Mouse (Mus musculus): ENCODE data around the gene Nckap5. TPM values are rescaled to one million over a fixed set of nuclear protein-coding genes. Genes with fewer than 3 reads are reported as not detected.

The Nckap5 gene
- polyA plus RNA-seq, 1 experiment from 2014 or later = 12.3 TPM

DNA sequence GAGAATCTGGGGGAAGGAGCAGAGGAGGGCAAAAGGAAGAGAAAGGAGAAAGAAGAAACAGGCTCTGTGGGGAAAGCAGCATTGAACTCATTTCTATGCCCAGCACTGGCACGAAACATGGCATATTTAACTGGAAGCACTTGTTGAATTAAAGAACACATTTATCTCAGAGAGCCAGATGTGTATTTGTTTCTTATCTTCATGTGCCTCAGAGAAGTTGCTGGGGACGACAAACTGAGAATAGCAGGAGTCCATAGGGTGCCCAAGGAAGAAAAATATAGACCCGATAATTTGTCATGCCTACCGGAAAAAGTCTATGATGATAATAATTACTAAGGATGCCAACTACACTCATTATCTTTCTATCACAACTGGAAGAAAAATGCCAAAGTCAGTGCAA, 29.9 kb upstream of the Nckap5 start:
- Histone ChIP-seq H3K27ac (ENCODE audit: low read depth, low read length) (no peak overlapping the region), H3K4me2 (replicated peaks; ENCODE audit: low read depth) (no peak overlapping the region), H3K27me3 (replicated peaks; ENCODE audit: control insufficient read depth, insufficient read depth, low read length) (no peaks in the 10 kb centered on the region), H3K9ac (ENCODE audit: low read depth, low read length) (no peak overlapping the region), H3K36me3 (ENCODE audit: control insufficient read depth, insufficient read depth) (no peaks in the 10 kb centered on the region), H3K9me3 (ENCODE audit: control insufficient read depth) (no peaks in the 10 kb centered on the region), H3K4me3 (ENCODE audit: low read depth, low read length) (no peak overlapping the region), H3K4me1 (replicated peaks; ENCODE audit: control insufficient read depth, insufficient read depth, low read length) (no peaks in the 10 kb centered on the region)
- no peak for TF ChIP-seq CTCF (IDR thresholded peaks at IDR 0.05; ENCODE audit: low read depth)
- 87% methylated on average over 4 of the region's 4 CpGs for WGBS
- no peak for ATAC-seq

DNA sequence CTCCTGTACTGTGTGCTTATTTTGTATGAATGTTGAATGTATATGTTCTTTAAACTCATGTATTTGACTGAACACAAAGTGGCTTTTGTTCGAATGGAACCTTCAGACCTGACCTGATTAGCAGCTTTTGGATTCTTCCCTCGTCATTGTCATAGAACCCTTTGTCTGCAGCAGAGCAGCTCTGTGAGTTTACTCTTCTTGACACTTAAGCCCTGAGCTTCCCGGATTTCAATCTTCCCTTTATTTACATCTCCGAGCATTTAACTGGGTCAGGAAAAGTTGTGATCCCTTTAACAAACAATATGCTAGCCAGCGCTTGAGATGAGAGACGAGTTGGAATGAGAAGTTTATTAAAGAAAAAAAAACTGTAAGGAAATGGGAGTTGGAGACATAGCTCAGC, 18.9 kb upstream of the Nckap5 start:
- 19% methylated on average over 6 of the region's 6 CpGs for WGBS
- Histone ChIP-seq H3K4me3 (ENCODE audit: low read depth, low read length) (no peak overlapping the region), H3K36me3 (ENCODE audit: control insufficient read depth, insufficient read depth) (no peaks in the 10 kb centered on the region), H3K27ac (ENCODE audit: low read depth, low read length) (no peak overlapping the region), H3K9ac (ENCODE audit: low read depth, low read length) (no peak overlapping the region), H3K9me3 (ENCODE audit: control insufficient read depth) (no peaks in the 10 kb centered on the region), H3K4me2 (replicated peaks; ENCODE audit: low read depth) (no peak overlapping the region), H3K27me3 (replicated peaks; ENCODE audit: control insufficient read depth, insufficient read depth, low read length) (no peaks in the 10 kb centered on the region), H3K4me1 (replicated peaks; ENCODE audit: control insufficient read depth, insufficient read depth, low read length) (no peaks in the 10 kb centered on the region)
- no peak for ATAC-seq
- TF ChIP-seq CTCF (IDR thresholded peaks at IDR 0.05; ENCODE audit: low read depth) = no peak

DNA sequence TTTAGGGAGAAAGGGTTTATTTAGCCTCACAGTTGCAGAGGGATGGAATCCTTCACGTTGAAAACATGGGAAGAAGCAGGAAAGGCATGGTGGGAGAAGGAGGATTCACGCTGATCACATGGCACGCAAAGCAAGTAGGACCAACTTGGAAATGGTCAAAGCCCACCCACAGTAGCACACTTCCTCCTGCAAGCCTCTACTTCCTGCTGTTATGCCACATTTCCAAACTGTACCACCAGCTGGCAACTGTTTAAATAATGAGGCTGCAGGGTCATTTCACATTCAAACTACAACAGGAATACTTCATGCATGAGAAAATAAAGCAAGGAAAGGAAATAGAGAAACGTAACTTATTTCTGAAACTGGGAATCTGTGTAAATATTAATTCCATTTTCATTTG, 15.7 kb upstream of the Nckap5 start:
- 66% methylated on average over 4 of the region's 4 CpGs for WGBS
- no peak for ATAC-seq
- Histone ChIP-seq H3K27ac (ENCODE audit: low read depth, low read length) (no peak overlapping the region), H3K4me1 (replicated peaks; ENCODE audit: control insufficient read depth, insufficient read depth, low read length) (no peaks in the 10 kb centered on the region), H3K4me2 (replicated peaks; ENCODE audit: low read depth) (no peak overlapping the region), H3K9me3 (ENCODE audit: control insufficient read depth) (no peaks in the 10 kb centered on the region), H3K36me3 (ENCODE audit: control insufficient read depth, insufficient read depth) (no peaks in the 10 kb centered on the region), H3K4me3 (ENCODE audit: low read depth, low read length) (no peak overlapping the region), H3K9ac (ENCODE audit: low read depth, low read length) (no peak overlapping the region), H3K27me3 (replicated peaks; ENCODE audit: control insufficient read depth, insufficient read depth, low read length) (no peaks in the 10 kb centered on the region)
- TF ChIP-seq CTCF (IDR thresholded peaks at IDR 0.05; ENCODE audit: low read depth) = no peak

GRCm38 (mm10) chr1:126832885-126833284, 2.3 kb upstream of the Nckap5 start:
- Histone ChIP-seq H3K9me3 (ENCODE audit: control insufficient read depth) (no peaks in the 10 kb centered on the region), H3K36me3 (ENCODE audit: control insufficient read depth, insufficient read depth) (no peaks in the 10 kb centered on the region), H3K4me1 (replicated peaks; ENCODE audit: control insufficient read depth, insufficient read depth, low read length) (no peaks in the 10 kb centered on the region), H3K4me3 (ENCODE audit: low read depth, low read length) (no peak overlapping the region), H3K27ac (ENCODE audit: low read depth, low read length) (no peak overlapping the region), H3K9ac (ENCODE audit: low read depth, low read length) (no peak overlapping the region), H3K4me2 (replicated peaks; ENCODE audit: low read depth) (no peak overlapping the region), H3K27me3 (replicated peaks; ENCODE audit: control insufficient read depth, insufficient read depth, low read length) (no peaks in the 10 kb centered on the region; the same call in 1 of the 2 replicates)
- TF ChIP-seq CTCF (IDR thresholded peaks at IDR 0.05; ENCODE audit: low read depth) = no peak
- WGBS = 39% methylated on average over 1 of the region's 1 CpGs
- ATAC-seq = no peak

DNA sequence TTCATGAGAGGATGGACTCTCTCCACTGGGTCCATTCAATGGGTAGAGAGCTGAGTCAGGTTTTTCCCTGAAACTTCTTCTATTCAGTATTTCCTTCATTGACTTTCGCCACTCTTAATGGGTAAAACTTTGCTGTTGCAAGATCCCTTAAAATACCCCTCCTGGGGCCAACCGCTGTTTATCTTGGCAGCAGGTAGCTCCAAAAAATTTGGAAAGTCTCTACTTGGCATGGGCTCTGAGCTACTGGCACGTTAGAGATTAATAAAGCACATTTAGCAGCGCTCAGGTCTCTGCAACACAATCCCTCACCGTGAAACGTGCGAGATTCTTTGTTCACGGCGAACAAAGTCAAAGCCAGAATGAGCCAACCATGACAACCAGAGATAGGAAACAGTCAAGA, 1.6 kb downstream of the Nckap5 start:
- no peak for TF ChIP-seq CTCF (IDR thresholded peaks at IDR 0.05; ENCODE audit: low read depth)
- Histone ChIP-seq H3K36me3 (ENCODE audit: control insufficient read depth, insufficient read depth) (no peaks in the 10 kb centered on the region), H3K4me1 (replicated peaks; ENCODE audit: control insufficient read depth, insufficient read depth, low read length) (no peaks in the 10 kb centered on the region), H3K27me3 (replicated peaks; ENCODE audit: control insufficient read depth, insufficient read depth, low read length) (no peaks in the 10 kb centered on the region; the same call in 1 of the 2 replicates), H3K9me3 (ENCODE audit: control insufficient read depth) (no peaks in the 10 kb centered on the region), H3K27ac (ENCODE audit: low read depth, low read length) (no peak overlapping the region), H3K4me2 (replicated peaks; ENCODE audit: low read depth) (no peak overlapping the region), H3K4me3 (ENCODE audit: low read depth, low read length) (no peak overlapping the region), H3K9ac (ENCODE audit: low read depth, low read length) (no peak overlapping the region)
- no peak for ATAC-seq
- 86% methylated on average over 9 of the region's 9 CpGs for WGBS

DNA sequence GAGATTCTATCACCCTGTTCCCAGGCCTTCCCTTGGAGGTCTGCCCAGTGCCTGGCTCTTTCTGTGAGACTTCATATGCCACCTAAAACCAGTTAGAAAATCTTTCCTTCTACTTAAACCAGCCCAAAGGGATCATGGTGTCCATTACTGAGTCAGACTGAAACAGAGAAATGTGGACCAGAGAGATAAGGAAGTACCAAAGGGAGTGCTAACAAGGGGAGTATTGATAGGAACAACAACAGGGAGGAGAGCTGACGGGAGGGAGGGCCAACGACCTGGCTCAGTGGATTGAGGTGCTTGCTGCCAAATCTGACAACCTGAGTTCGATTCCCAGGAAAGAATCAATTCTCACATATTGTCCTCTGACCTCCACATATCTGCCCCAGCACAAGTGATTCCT, 5.8 kb downstream of the Nckap5 start:
- no peak overlapping the region for H3K4me3 ChIP-seq (ENCODE audit: low read depth, low read length)
- TF ChIP-seq CTCF (IDR thresholded peaks at IDR 0.05; ENCODE audit: low read depth) = no peak
- no peaks in the 10 kb centered on the region; the same call in 1 of the 2 replicates for H3K27me3 ChIP-seq (replicated peaks; ENCODE audit: control insufficient read depth, insufficient read depth, low read length)
- no peaks in the 10 kb centered on the region for H3K9me3 ChIP-seq (ENCODE audit: control insufficient read depth)
- no peak overlapping the region for H3K27ac ChIP-seq (ENCODE audit: low read depth, low read length)
- ATAC-seq = no peak
- H3K9ac ChIP-seq (ENCODE audit: low read depth, low read length) = no peak overlapping the region
- no peak overlapping the region for H3K4me2 ChIP-seq (replicated peaks; ENCODE audit: low read depth)
- no peaks in the 10 kb centered on the region for H3K36me3 ChIP-seq (ENCODE audit: control insufficient read depth, insufficient read depth)
- H3K4me1 ChIP-seq (replicated peaks; ENCODE audit: control insufficient read depth, insufficient read depth, low read length) = no peaks in the 10 kb centered on the region
- WGBS = 49% methylated on average over 3 of the region's 3 CpGs

- H3K27ac ChIP-seq (ENCODE audit: low read depth, low read length) = no peak overlapping the region
- H3K4me3 ChIP-seq (ENCODE audit: low read depth, low read length) = no peak overlapping the region
- no peaks in the 10 kb centered on the region for H3K27me3 ChIP-seq (replicated peaks; ENCODE audit: control insufficient read depth, insufficient read depth, low read length)
- WGBS = 72% methylated on average over 6 of the region's 6 CpGs
- H3K4me1 ChIP-seq (replicated peaks; ENCODE audit: control insufficient read depth, insufficient read depth, low read length) = no peaks in the 10 kb centered on the region
- H3K9me3 ChIP-seq (ENCODE audit: control insufficient read depth) = no peaks in the 10 kb centered on the region
- ATAC-seq = no peak
- no peak overlapping the region for H3K9ac ChIP-seq (ENCODE audit: low read depth, low read length)
- no peak overlapping the region for H3K4me2 ChIP-seq (replicated peaks; ENCODE audit: low read depth)
- TF ChIP-seq CTCF (IDR thresholded peaks at IDR 0.05; ENCODE audit: low read depth) = no peak
- no peaks in the 10 kb centered on the region for H3K36me3 ChIP-seq (ENCODE audit: control insufficient read depth, insufficient read depth)
Measured at GRCm38 (mm10) chr1:126822246-126822645, 8.4 kb downstream of the Nckap5 start.
